15 mouse cellular contexts compared by ENCODE assay signal in genomic region chr10:10395784-10396481, GRCm38 (mm10).
DNase-seq lines count a peak whose midpoint lies in the region; ATAC-seq and TF ChIP-seq lines count a peak whose summit lies in the region.
"Had no signal": no experiment of that assay in that cellular context is flagged by ENCODE, and none has a peak within 500 bp of the region (broad histone marks: within the 10 kb centered on the region; RNA-seq: fewer than 3 reads in every experiment).

No protein-coding gene starts in this region.

- no peaks in the 10 kb centered on the region for H3K4me1 ChIP-seq in heart, embryonic 11.5 days (ENCODE audit: control insufficient read depth, insufficient read depth, low read length)
- no peaks in the 10 kb centered on the region for H3K4me1 ChIP-seq in liver, embryonic 12.5 days
- H3K4me1 ChIP-seq in midbrain, postnatal 0 days (ENCODE audit: insufficient read depth, low read length) = no peaks in the 10 kb centered on the region
- H3K4me1 ChIP-seq: midbrain, embryonic 13.5 days had no signal

- no peak overlapping the region for H3K4me3 ChIP-seq in heart, embryonic 11.5 days (ENCODE audit: low read depth, low read length)
- H3K4me3 ChIP-seq in liver, embryonic 12.5 days = no peak overlapping the region
- H3K4me3 ChIP-seq in midbrain, postnatal 0 days (ENCODE audit: low read depth, low read length) = no peak overlapping the region
- H3K4me3 ChIP-seq: midbrain, embryonic 13.5 days had no signal

- H3K27ac ChIP-seq in heart, embryonic 11.5 days (ENCODE audit: low read depth, low read length) = peak overlapping the region; percentile 24; the same call in 1 of the 2 replicates
- H3K27ac ChIP-seq in liver, embryonic 12.5 days = no peak overlapping the region
- no peak overlapping the region for H3K27ac ChIP-seq in midbrain, postnatal 0 days (ENCODE audit: low read depth, low read length)
- H3K27ac ChIP-seq: midbrain, embryonic 13.5 days had no signal

- WGBS in heart, embryonic 11.5 days (ENCODE audit: insufficient replicate concordance) = 61% methylated on average over 4 of the region's 4 CpGs
- WGBS in liver, embryonic 12.5 days (ENCODE audit: insufficient replicate concordance) = 26% methylated on average over 4 of the region's 4 CpGs
- WGBS in midbrain, postnatal 0 days = 74% methylated on average over 4 of the region's 4 CpGs

- H3K4me2 ChIP-seq in heart, embryonic 11.5 days = no peak overlapping the region
- H3K4me2 ChIP-seq in liver, embryonic 12.5 days = no peak overlapping the region
- H3K4me2 ChIP-seq in midbrain, postnatal 0 days (ENCODE audit: low read depth, low read length, poor library complexity, severe bottlenecking) = no peak overlapping the region
- H3K4me2 ChIP-seq: midbrain, embryonic 13.5 days had no signal

- TF ChIP-seq CTCF in midbrain, postnatal 0 days (IDR thresholded peaks at IDR 0.05) = no peak

- no peak for ATAC-seq in heart, embryonic 11.5 days (replicated peaks; ENCODE audit: insufficient number of reproducible peaks, low FRiP score, low TSS enrichment)
- ATAC-seq in CD4-positive, CD25-positive, alpha-beta regulatory T cell, adult 4 months = peak; percentile 62
- ATAC-seq in liver, embryonic 12.5 days = peak; percentile 51; the same call in 1 of the 2 replicates
- ATAC-seq in midbrain, postnatal 0 days (ENCODE audit: low FRiP score) = no peak
- ATAC-seq: forebrain, embryonic 14.5 days; lung, postnatal 0 days; midbrain, embryonic 13.5 days had no signal

- no peak overlapping the region for H3K9ac ChIP-seq in heart, embryonic 11.5 days (ENCODE audit: low read depth, low read length)
- H3K9ac ChIP-seq in liver, embryonic 12.5 days = no peak overlapping the region
- H3K9ac ChIP-seq in midbrain, postnatal 0 days (replicated peaks; ENCODE audit: low read length, poor library complexity, severe bottlenecking) = no peak overlapping the region
- H3K9ac ChIP-seq: midbrain, embryonic 13.5 days had no signal

- no peaks in the 10 kb centered on the region for H3K27me3 ChIP-seq in heart, embryonic 11.5 days (ENCODE audit: control insufficient read depth, insufficient read depth, low read length)
- H3K27me3 ChIP-seq in liver, embryonic 12.5 days (replicated peaks) = no peaks in the 10 kb centered on the region
- no peaks in the 10 kb centered on the region for H3K27me3 ChIP-seq in midbrain, postnatal 0 days (ENCODE audit: insufficient read depth, low read length)
- H3K27me3 ChIP-seq: midbrain, embryonic 13.5 days had no signal

- intact Hi-C loops in heart, postnatal 25 days (cut with DNase I) = no loop called here

- no peaks in the 10 kb centered on the region for H3K9me3 ChIP-seq in heart, embryonic 11.5 days (replicated peaks; ENCODE audit: control insufficient read depth, low read length)
- no peaks in the 10 kb centered on the region for H3K9me3 ChIP-seq in liver, embryonic 12.5 days (replicated peaks)
- H3K9me3 ChIP-seq in midbrain, postnatal 0 days (ENCODE audit: low read length) = no peaks in the 10 kb centered on the region
- H3K9me3 ChIP-seq: G1E; midbrain, embryonic 13.5 days had no signal

- no peak for DNase-seq in heart, postnatal 25 days (ENCODE audit: low spot score)
- peak; percentile 13 for DNase-seq in naive thymus-derived CD4-positive, alpha-beta T cell, adult 2 months (ENCODE audit: low read depth)
- DNase-seq in spleen, postnatal 10 days (ENCODE audit: low spot score in 2 of 2) = no peak
- no peak for DNase-seq in gastrocnemius, postnatal 25 days
- no peak for DNase-seq in midbrain, postnatal 0 days (ENCODE audit: low spot score)
- DNase-seq: adrenal gland, postnatal 14 days; heart, postnatal 14 days; kidney, postnatal 14 days had no signal

- H3K36me3 ChIP-seq in heart, embryonic 11.5 days (ENCODE audit: control insufficient read depth, insufficient read depth, low read length) = no peaks in the 10 kb centered on the region
- no peaks in the 10 kb centered on the region for H3K36me3 ChIP-seq in liver, embryonic 12.5 days
- H3K36me3 ChIP-seq in midbrain, postnatal 0 days (ENCODE audit: insufficient read depth, low read length) = no peaks in the 10 kb centered on the region
- H3K36me3 ChIP-seq: G1E; midbrain, embryonic 13.5 days had no signal

Comparison
In these comparisons a context has a peak if more than half of its experiments do, and no peak if none do; other contexts are left out.
1. ATAC-seq: peak in CD4-positive, CD25-positive, alpha-beta regulatory T cell, adult 4 months (single experiment) and liver, embryonic 12.5 days (single experiment); none in heart, embryonic 11.5 days (single experiment) and midbrain, postnatal 0 days (single experiment).